Mouse (Mus musculus) embryonic facial prominence, embryonic 13.5 days (tissue): Measurements from ENCODE around the gene Foxp1. TPM values are rescaled to one million over a fixed set of nuclear protein-coding genes. Genes with fewer than 3 reads are reported as not detected.

ENCODE experiments used
- ATAC-seq: fragments of 200-750 bp; cut with Nextera tagmentation; 2 replicates; pipeline ENCODE4 v1.8.0; 2017; ENCODE audit warnings: low read depth; ENCODE audit not compliant: insufficient number of reproducible peaks, insufficient read depth, low FRiP score, low TSS enrichment
- H3K27ac ChIP-seq: fragments of 300-500 bp; sonication (generic); 2 replicates; pipeline ENCODE4 v1.5.1; 2015; ENCODE audit warnings: moderate library complexity, mild to moderate bottlenecking, inconsistent platforms
- H3K27me3 ChIP-seq: fragments of 300-500 bp; sonication (generic); 2 replicates; pipeline ENCODE4 v1.6.1; 2015; ENCODE audit warnings: mild to moderate bottlenecking, inconsistent platforms
- H3K36me3 ChIP-seq: fragments of 300-500 bp; sonication (generic); 2 replicates; pipeline ENCODE4 v1.6.1; 2015; ENCODE audit warnings: mild to moderate bottlenecking, inconsistent platforms
- H3K4me1 ChIP-seq: fragments of 300-500 bp; sonication (generic); 2 replicates; pipeline ENCODE4 v1.6.1; 2015; ENCODE audit warnings: inconsistent platforms
- H3K4me2 ChIP-seq: fragments of 300-500 bp; sonication (generic); 2 replicates; pipeline ENCODE4 v1.6.1; 2015; ENCODE audit warnings: moderate library complexity, mild to moderate bottlenecking, inconsistent platforms
- H3K4me3 ChIP-seq: fragments of 300-500 bp; sonication (generic); 2 replicates; pipeline ENCODE4 v1.5.1; 2015; ENCODE audit warnings: mild to moderate bottlenecking, inconsistent platforms
- H3K9ac ChIP-seq: fragments of 300-500 bp; sonication (generic); 2 replicates; pipeline ENCODE4 v1.6.1; 2015; ENCODE audit warnings: mild to moderate bottlenecking, inconsistent platforms
- H3K9me3 ChIP-seq: fragments of 300-500 bp; sonication (generic); 2 replicates; pipeline ENCODE4 v1.6.1; 2016; ENCODE audit warnings: inconsistent platforms
- WGBS: fragments of 180-500 bp; shearing (Covaris S2); methylation state at CpG from one replicate; pipeline ENCODE4 v1.1.7; 2015; ENCODE audit warnings: mixed read lengths; 5-methylcytosine and 5-hydroxymethylcytosine counted together
- polyA plus RNA-seq: library from polyadenylated mRNA; unstranded; fragments of >200 nt; fragmentation: Nextera tagmentation; extraction: Ambion mirVana; gene quantifications from 2 replicates; pipeline ENCODE4 v1.2.1, GENCODE M21; 2015

Foxp1 gene
- polyA plus RNA-seq, 1 experiment from 2014 or later, result 66.7 TPM

GRCm38 (mm10) chr6:99336191-99336590 is 186.3 kb downstream of the Foxp1 start:
- H3K4me1 ChIP-seq, result peaks cover 18% of the 10 kb centered on the region
- H3K36me3 ChIP-seq, result no peaks in the 10 kb centered on the region
- H3K4me3 ChIP-seq, result no peak overlapping the region
- H3K27ac ChIP-seq, result no peak overlapping the region
- no peaks in the 10 kb centered on the region for H3K9me3 ChIP-seq
- WGBS, result 64% methylated on average over 5 of the region's 5 CpGs
- ATAC-seq, result no peak
- H3K9ac ChIP-seq, result no peak overlapping the region
- H3K4me2 ChIP-seq, result no peak overlapping the region
- 0 out of 2 replicates have a peak, but pooled peaks cover 3% of the 10 kb centered on the region for H3K27me3 ChIP-seq

DNA sequence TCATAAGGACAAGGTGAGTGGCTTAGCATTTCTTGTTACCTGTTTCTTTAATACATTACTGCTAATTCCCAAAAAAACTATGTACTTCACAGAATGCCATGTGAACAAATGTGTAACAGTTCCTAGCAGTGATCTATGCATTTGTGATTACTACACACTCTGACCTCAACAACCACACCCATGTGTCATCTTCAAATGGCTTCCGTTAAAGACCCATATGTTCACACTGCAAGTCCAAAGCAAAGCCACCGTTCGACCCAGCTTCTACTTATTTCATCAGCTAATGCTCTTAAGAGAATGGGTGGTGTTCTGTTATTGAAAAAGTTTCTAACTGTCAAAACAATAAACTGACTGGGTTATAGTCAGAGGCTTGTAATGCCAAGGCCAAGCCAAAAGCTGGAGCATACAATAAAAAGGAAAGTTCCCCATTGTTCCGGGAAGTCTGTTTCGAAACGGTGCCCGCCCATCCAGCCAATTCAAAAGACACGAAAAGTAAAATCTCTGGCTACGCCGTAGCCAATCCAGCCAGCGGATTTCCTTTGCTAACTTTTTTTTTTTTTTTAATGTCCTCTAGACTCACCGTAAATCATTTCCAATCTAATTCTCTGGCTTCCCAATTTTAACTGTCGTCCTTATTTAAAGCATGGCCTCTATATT is 187.2 kb downstream of the Foxp1 start:
- Histone ChIP-seq H3K4me2 (no peak overlapping the region), H3K9ac (no peak overlapping the region), H3K4me1 (peaks cover 18% of the 10 kb centered on the region), H3K27ac (no peak overlapping the region), H3K9me3 (no peaks in the 10 kb centered on the region), H3K36me3 (no peaks in the 10 kb centered on the region), H3K27me3 (0 out of 2 replicates have a peak, but pooled peaks cover 3% of the 10 kb centered on the region), H3K4me3 (no peak overlapping the region)
- 73% methylated on average over 13 of the region's 13 CpGs for WGBS
- no peak for ATAC-seq

DNA sequence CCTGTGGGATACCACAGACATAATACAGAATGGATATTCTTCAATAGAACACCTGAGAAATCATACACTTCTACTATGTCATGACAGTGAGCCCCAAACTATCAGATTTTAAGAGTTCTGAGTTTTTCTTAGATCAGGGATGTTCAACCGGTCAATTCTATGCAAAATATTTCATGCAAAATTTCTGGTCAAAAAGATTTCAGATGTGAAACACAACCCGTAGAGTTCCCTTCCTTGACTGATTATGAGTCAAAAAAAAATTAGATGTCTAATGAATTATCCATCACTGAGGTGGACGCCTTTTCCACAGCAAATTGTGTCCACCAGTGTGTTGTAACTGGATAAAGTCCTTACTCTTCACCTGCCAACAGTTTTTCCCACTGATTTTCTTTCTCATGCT is 188.3 kb downstream of the Foxp1 start:
- WGBS, result 94% methylated on average over 3 of the region's 3 CpGs
- Histone ChIP-seq H3K4me2 (no peak overlapping the region), H3K9ac (no peak overlapping the region), H3K4me1 (peaks cover 15% of the 10 kb centered on the region), H3K9me3 (no peaks in the 10 kb centered on the region), H3K4me3 (no peak overlapping the region), H3K27me3 (0 out of 2 replicates have a peak, but pooled peaks cover 3% of the 10 kb centered on the region), H3K27ac (no peak overlapping the region), H3K36me3 (no peaks in the 10 kb centered on the region)
- ATAC-seq, result no peak

DNA sequence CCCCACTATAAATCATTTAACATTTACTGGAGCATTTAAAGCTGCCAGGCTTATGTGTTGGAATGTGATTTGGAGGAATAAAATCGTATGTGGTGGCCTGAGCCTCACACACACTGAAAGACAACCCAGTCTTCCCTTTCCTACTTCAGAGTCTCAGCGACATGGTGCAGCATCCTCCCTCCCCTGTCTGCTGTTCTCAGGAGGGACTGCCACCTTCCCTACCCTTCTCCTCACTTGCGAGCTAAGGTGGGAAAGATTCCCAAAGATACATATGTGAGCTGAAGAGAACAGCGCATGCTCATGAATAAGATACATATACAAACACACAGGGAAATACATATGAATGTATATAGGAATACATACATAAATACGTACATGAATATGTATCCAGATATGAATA is 189.4 kb downstream of the Foxp1 start:
- Histone ChIP-seq H3K9me3 (no peaks in the 10 kb centered on the region), H3K4me3 (no peak overlapping the region), H3K4me2 (no peak overlapping the region), H3K27ac (no peak overlapping the region), H3K36me3 (no peaks in the 10 kb centered on the region), H3K27me3 (0 out of 2 replicates have a peak, but pooled peaks cover 3% of the 10 kb centered on the region), H3K9ac (no peak overlapping the region), H3K4me1 (peaks cover 12% of the 10 kb centered on the region)
- ATAC-seq, result no peak
- 85% methylated on average over 5 of the region's 5 CpGs for WGBS

- H3K36me3 ChIP-seq, result no peaks in the 10 kb centered on the region
- H3K9me3 ChIP-seq, result no peaks in the 10 kb centered on the region
- ATAC-seq, result no peak
- H3K9ac ChIP-seq, result no peak overlapping the region
- H3K27me3 ChIP-seq, result no peaks in the 10 kb centered on the region
- no peak overlapping the region for H3K4me2 ChIP-seq
- no peak overlapping the region for H3K4me3 ChIP-seq
- peaks cover 9% of the 10 kb centered on the region for H3K4me1 ChIP-seq
- WGBS, result 74% methylated on average over 4 of the region's 4 CpGs
- H3K27ac ChIP-seq, result no peak overlapping the region
These were observed 192.4 kb downstream of the Foxp1 start for GRCm38 (mm10) chr6:99330169-99330568.

GRCm38 (mm10) chr6:99328634-99329033 is 193.9 kb downstream of the Foxp1 start:
- ATAC-seq, result no peak
- Histone ChIP-seq H3K27ac (no peak overlapping the region), H3K4me3 (no peak overlapping the region), H3K4me2 (no peak overlapping the region), H3K4me1 (peaks cover 9% of the 10 kb centered on the region), H3K36me3 (no peaks in the 10 kb centered on the region), H3K27me3 (no peaks in the 10 kb centered on the region), H3K9ac (no peak overlapping the region), H3K9me3 (no peaks in the 10 kb centered on the region)
- 25% methylated on average over 2 of the region's 2 CpGs for WGBS

DNA sequence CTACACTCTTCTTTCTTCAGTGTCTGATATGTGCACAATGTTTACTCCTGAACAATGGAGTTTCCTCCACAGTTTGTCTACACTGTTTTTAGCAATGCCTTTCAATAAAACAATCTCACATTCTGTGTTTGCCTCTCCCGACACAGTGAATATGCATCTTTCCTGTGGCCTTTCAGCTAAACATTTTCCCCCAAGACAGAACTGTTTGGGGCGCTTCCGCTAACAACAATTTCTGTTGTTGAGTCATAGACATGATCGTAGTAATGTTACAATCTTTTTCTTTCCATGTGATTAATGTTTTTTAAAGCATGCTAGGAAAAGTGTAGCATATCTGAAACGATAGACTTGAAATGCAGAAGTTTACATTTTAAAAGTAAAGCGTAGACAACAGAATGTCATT is 194.4 kb downstream of the Foxp1 start:
- no peak for ATAC-seq
- H3K9ac ChIP-seq, result no peak overlapping the region
- no peak overlapping the region for H3K4me2 ChIP-seq
- H3K9me3 ChIP-seq, result no peaks in the 10 kb centered on the region
- peaks cover 9% of the 10 kb centered on the region for H3K4me1 ChIP-seq
- no peak overlapping the region for H3K4me3 ChIP-seq
- no peaks in the 10 kb centered on the region for H3K27me3 ChIP-seq
- WGBS, result 63% methylated on average over 6 of the region's 6 CpGs
- H3K27ac ChIP-seq, result no peak overlapping the region
- H3K36me3 ChIP-seq, result no peaks in the 10 kb centered on the region

DNA sequence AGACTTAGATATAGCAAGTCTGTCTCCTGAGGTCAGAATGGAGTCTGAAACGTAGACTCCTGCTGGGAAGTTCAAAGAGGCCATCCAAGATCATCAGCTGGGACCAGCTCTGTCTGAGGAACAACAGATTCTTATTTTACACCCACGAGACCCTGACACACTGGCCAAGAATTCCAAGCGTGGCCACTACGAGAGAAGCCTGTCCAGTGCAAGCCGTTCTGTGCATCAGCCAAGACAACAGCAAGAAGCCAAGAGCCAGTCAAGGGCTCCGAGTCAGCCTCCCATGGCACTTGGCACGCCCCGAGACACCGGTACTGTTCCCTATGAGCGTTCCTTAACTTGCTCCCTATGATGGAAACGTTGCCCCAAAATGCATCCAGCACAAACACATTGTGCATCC is 194.8 kb downstream of the Foxp1 start:
- Histone ChIP-seq H3K4me2 (no peak overlapping the region), H3K4me1 (peaks cover 9% of the 10 kb centered on the region), H3K27me3 (no peaks in the 10 kb centered on the region), H3K9me3 (no peaks in the 10 kb centered on the region), H3K9ac (no peak overlapping the region), H3K27ac (no peak overlapping the region), H3K36me3 (no peaks in the 10 kb centered on the region), H3K4me3 (no peak overlapping the region)
- no peak for ATAC-seq
- 76% methylated on average over 11 of the region's 11 CpGs for WGBS

- no peak overlapping the region for H3K4me3 ChIP-seq
- H3K9me3 ChIP-seq, result no peaks in the 10 kb centered on the region
- H3K27me3 ChIP-seq, result 0 out of 2 replicates have a peak, but pooled peaks cover 4% of the 10 kb centered on the region
- no peak for ATAC-seq
- no peak overlapping the region for H3K4me2 ChIP-seq
- H3K36me3 ChIP-seq, result no peaks in the 10 kb centered on the region
- no peak overlapping the region for H3K27ac ChIP-seq
- peaks cover 9% of the 10 kb centered on the region for H3K4me1 ChIP-seq
- no peak overlapping the region for H3K9ac ChIP-seq
- WGBS, result 100% methylated on average over 2 of the region's 2 CpGs
These were observed 196.6 kb downstream of the Foxp1 start for GRCm38 (mm10) chr6:99325881-99326280.

DNA sequence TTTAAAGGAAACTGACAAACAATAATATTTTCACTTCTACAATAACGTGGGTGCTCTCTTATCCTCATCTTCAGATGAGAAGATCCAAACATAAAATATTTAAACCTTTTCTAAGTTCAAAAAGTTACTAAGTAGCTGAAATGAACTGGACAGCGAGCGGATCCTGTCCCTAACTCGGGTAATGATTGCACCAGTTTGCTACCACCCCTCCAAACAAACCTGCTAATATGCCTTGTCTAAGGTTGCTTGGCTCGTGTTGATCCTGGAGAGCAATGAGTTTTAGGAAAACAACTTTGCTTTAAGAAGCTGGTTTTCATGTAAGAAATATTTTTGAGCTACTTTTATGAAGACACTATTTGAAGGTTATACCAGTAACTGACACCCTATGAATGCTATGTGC is 197.1 kb downstream of the Foxp1 start:
- no peak overlapping the region for H3K4me3 ChIP-seq
- no peak overlapping the region for H3K27ac ChIP-seq
- WGBS, result 88% methylated on average over 5 of the region's 5 CpGs
- no peak overlapping the region for H3K4me2 ChIP-seq
- H3K27me3 ChIP-seq, result 0 out of 2 replicates have a peak, but pooled peaks cover 4% of the 10 kb centered on the region
- H3K9ac ChIP-seq, result no peak overlapping the region
- H3K4me1 ChIP-seq, result peaks cover 9% of the 10 kb centered on the region
- ATAC-seq, result no peak
- no peaks in the 10 kb centered on the region for H3K36me3 ChIP-seq
- no peaks in the 10 kb centered on the region for H3K9me3 ChIP-seq

DNA sequence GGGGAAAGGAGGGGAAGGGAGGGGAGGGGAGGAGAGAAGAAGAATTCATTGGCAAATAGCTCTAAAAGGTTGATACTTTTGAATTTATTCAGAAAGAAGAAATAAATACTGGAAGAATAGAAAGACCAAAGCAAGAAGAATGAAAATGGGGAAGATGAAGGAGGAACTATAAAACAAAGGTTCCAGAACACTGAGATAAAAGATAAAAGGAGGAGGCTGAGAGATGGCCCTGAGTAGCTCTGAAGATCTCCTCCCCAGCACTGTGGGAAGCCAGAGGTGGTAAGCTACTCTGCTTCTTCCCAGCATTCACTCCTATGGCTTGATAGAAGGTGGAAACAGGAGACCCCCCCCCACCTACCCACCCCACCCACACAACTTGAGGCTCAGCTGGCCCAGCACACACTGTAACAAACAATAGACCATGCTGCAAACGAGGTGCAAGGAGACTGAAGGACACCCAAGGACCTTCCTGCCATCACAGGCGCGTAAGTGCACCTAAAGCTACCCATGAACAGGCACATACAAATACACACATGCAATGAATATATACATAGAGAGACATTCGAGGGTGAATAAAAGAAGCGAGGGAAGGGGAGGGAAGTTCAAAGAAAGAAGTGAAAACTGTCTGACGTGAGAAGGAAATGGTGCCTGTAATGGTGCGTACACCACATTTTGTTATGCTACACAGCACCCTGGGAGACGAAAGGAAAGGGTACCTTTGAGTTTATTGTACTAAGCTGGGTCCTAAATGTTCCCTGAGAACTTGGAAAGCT is 200.2 kb downstream of the Foxp1 start:
- WGBS, result 84% methylated on average over 8 of the region's 8 CpGs
- Histone ChIP-seq H3K4me2 (no peak overlapping the region), H3K9me3 (no peaks in the 10 kb centered on the region), H3K27me3 (0 out of 2 replicates have a peak, but pooled peaks cover 4% of the 10 kb centered on the region), H3K4me3 (no peak overlapping the region), H3K4me1 (no peaks in the 10 kb centered on the region), H3K9ac (no peak overlapping the region), H3K36me3 (no peaks in the 10 kb centered on the region), H3K27ac (no peak overlapping the region)
- ATAC-seq, result no peak

GRCm38 (mm10) chr6:99320444-99320843 is 202.1 kb downstream of the Foxp1 start:
- no peak overlapping the region for H3K4me3 ChIP-seq
- no peaks in the 10 kb centered on the region for H3K36me3 ChIP-seq
- H3K4me1 ChIP-seq, result no peaks in the 10 kb centered on the region
- ATAC-seq, result no peak
- no peak overlapping the region for H3K9ac ChIP-seq
- 0 out of 2 replicates have a peak, but pooled peaks cover 4% of the 10 kb centered on the region for H3K27me3 ChIP-seq
- 76% methylated on average over 8 of the region's 8 CpGs for WGBS
- no peaks in the 10 kb centered on the region for H3K9me3 ChIP-seq
- H3K27ac ChIP-seq, result no peak overlapping the region
- no peak overlapping the region for H3K4me2 ChIP-seq
